Mouse (Mus musculus) liver, embryonic 15.5 days (tissue): ENCODE results near the gene Sh3pxd2a. TPM values are rescaled to one million over a fixed set of nuclear protein-coding genes. Genes with fewer than 3 reads are reported as not detected.
A peak's percentile ranks its signal among the peaks of the same experiment; 100 is the strongest.

ENCODE experiments used
- ATAC-seq: fragments of 200-750 bp; cut with Nextera tagmentation; 2 replicates; pipeline ENCODE4 v1.8.0; 2017; ENCODE audit warnings: moderate number of reproducible peaks, mild to moderate bottlenecking, moderate library complexity; ENCODE audit not compliant: insufficient read depth
- H3K27ac ChIP-seq: fragments of 300-500 bp; sonication (generic); replicated peaks from 2 replicates; pipeline ENCODE4 v1.5.1; 2015; ENCODE audit warnings: mild to moderate bottlenecking, inconsistent platforms
- H3K27me3 ChIP-seq: fragments of 300-500 bp; sonication (generic); 2 replicates; pipeline ENCODE4 v1.6.1; 2015; ENCODE audit warnings: mild to moderate bottlenecking, inconsistent platforms
- H3K36me3 ChIP-seq: fragments of 300-500 bp; sonication (generic); replicated peaks from 2 replicates; pipeline ENCODE4 v1.6.1; 2015; ENCODE audit warnings: moderate library complexity, mild to moderate bottlenecking, inconsistent platforms
- H3K4me1 ChIP-seq: fragments of 300-500 bp; sonication (generic); replicated peaks from 2 replicates; pipeline ENCODE4 v1.6.1; 2015; ENCODE audit warnings: inconsistent platforms
- H3K4me2 ChIP-seq: fragments of 300-500 bp; sonication (generic); 2 replicates; pipeline ENCODE4 v1.6.1; 2015; ENCODE audit warnings: moderate library complexity, mild to moderate bottlenecking, inconsistent platforms
- H3K4me3 ChIP-seq: fragments of 300-500 bp; sonication (generic); replicated peaks from 2 replicates; pipeline ENCODE4 v1.5.1; 2015; ENCODE audit warnings: mild to moderate bottlenecking, inconsistent platforms
- H3K9ac ChIP-seq: fragments of 300-500 bp; sonication (generic); 2 replicates; pipeline ENCODE4 v1.6.1; 2015; ENCODE audit warnings: moderate library complexity, mild to moderate bottlenecking, inconsistent platforms
- H3K9me3 ChIP-seq: fragments of 300-500 bp; sonication (generic); replicated peaks from 2 replicates; pipeline ENCODE4 v1.6.1; 2016; ENCODE audit warnings: inconsistent platforms
- WGBS: fragments of 180-500 bp; shearing (Covaris S2); methylation state at CpG from one replicate; pipeline ENCODE4 v1.1.7; 2015; ENCODE audit warnings: mixed read lengths; ENCODE audit not compliant: insufficient replicate concordance; 5-methylcytosine and 5-hydroxymethylcytosine counted together
- polyA plus RNA-seq: library from polyadenylated mRNA; unstranded; fragments of >200 nt; fragmentation: Nextera tagmentation; extraction: Ambion mirVana; gene quantifications from 2 replicates; pipeline ENCODE4 v1.2.1, GENCODE M21; 2015

Gene Sh3pxd2a
- polyA plus RNA-seq, 1 experiment from 2014 or later, result 0.63 TPM

DNA sequence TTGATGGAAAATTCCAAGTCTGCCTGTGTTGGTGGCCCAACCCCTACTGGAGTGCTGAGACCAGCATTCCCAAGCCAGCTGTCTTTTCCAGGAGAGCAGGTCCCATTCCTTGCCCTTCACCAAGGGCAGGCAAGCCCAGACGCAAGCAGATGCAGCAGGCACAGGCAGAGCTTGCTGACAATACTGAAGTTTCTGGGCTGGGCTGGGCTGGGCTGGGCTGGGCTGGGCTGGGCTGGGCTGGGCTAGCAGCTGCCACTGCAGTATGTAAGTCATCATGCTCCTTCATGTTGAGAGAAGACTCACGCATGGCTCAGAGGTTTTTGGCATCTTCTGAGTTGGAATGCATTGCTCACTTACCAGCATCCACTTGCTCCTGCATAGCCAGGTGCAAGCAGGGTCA, 27.7 kb upstream of the Sh3pxd2a start:
- H3K4me2 ChIP-seq, result no peak overlapping the region
- no peaks in the 10 kb centered on the region for H3K27me3 ChIP-seq
- H3K4me1 ChIP-seq, result no peaks in the 10 kb centered on the region
- H3K27ac ChIP-seq, result no peak overlapping the region
- no peak overlapping the region for H3K4me3 ChIP-seq
- no peak overlapping the region for H3K9ac ChIP-seq
- no peaks in the 10 kb centered on the region for H3K36me3 ChIP-seq
- no peak for ATAC-seq
- 66% methylated on average over 2 of the region's 2 CpGs for WGBS
- H3K9me3 ChIP-seq, result 0 out of 2 replicates have a peak, but pooled peaks cover 3% of the 10 kb centered on the region

DNA sequence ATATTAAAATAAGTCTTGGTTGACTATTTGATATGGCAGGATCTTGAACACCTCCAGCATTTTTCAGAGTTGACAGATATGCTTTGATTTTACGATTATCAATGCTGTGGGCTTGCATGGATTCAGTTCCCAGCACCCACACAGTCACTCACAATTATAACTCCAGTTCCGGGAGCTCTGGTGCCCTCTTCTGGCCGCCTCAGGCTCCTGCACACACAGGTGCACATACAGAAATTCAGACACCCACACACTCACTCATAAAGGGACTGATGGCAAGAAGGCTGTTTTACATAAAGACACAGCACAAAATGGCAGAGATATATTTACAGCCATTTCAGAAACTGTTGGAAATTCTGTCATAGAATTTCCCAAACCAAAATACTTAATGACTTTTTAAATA, 25.0 kb upstream of the Sh3pxd2a start:
- WGBS, result 55% methylated on average over 3 of the region's 3 CpGs

DNA sequence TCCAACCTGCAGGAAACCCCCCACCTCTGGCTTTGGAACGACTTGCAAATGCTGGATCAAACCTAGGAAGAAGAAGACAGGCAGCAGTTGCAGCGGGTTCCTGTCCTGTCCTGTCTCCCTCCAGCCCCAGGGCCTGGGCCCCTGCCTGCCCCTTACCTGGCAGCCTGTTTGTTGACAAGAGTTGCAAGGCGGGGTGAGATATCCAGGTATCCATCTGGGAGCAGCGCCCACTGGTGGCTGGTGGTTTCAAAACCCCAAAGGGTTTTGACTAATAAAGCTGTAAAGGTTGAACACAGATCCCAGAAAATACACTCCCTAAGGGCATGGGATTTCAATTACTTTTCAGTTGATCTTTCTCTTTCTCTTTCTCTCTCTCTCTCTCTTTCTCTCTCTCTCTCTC, 24.0 kb upstream of the Sh3pxd2a start:
- Histone ChIP-seq H3K27me3 (no peaks in the 10 kb centered on the region), H3K4me2 (no peak overlapping the region), H3K36me3 (no peaks in the 10 kb centered on the region), H3K9ac (no peak overlapping the region), H3K9me3 (0 out of 2 replicates have a peak, but pooled peaks cover 3% of the 10 kb centered on the region), H3K4me3 (no peak overlapping the region), H3K4me1 (no peaks in the 10 kb centered on the region), H3K27ac (no peak overlapping the region)
- 39% methylated on average over 4 of the region's 4 CpGs for WGBS
- ATAC-seq, result no peak

More for the DNA sequence above, 25.0 kb upstream of the Sh3pxd2a start:
- no peaks in the 10 kb centered on the region for H3K4me1 ChIP-seq
- no peaks in the 10 kb centered on the region for H3K27me3 ChIP-seq
- no peak overlapping the region for H3K4me2 ChIP-seq
- no peaks in the 10 kb centered on the region for H3K36me3 ChIP-seq
- no peak for ATAC-seq
- no peak overlapping the region for H3K27ac ChIP-seq
- 0 out of 2 replicates have a peak, but pooled peaks cover 3% of the 10 kb centered on the region for H3K9me3 ChIP-seq
- H3K9ac ChIP-seq, result no peak overlapping the region
- H3K4me3 ChIP-seq, result no peak overlapping the region

DNA sequence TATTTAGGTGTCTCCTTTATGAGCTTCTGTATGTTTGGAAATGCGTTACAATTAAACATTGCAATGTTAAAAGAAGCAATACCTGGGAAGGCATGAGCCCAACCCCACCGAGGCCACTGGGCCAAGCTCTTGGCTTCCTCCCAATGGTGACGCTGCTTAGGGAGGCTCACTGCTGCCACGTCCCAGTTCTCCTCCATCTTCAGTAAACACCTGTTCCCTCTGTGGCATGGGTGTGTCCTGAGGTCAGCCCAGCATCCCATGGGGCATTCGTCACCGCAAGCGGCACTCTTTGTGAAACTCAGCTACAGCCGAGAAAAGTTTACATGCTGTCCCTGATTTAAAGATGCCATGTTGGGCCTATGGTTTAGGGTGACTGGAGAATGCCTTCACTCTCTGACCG, 23.4 kb upstream of the Sh3pxd2a start:
- Histone ChIP-seq H3K4me1 (no peaks in the 10 kb centered on the region), H3K27ac (no peak overlapping the region), H3K36me3 (no peaks in the 10 kb centered on the region), H3K9me3 (0 out of 2 replicates have a peak, but pooled peaks cover 3% of the 10 kb centered on the region), H3K27me3 (no peaks in the 10 kb centered on the region), H3K4me2 (no peak overlapping the region), H3K9ac (no peak overlapping the region), H3K4me3 (no peak overlapping the region)
- 75% methylated on average over 9 of the region's 9 CpGs for WGBS
- ATAC-seq, result no peak

DNA sequence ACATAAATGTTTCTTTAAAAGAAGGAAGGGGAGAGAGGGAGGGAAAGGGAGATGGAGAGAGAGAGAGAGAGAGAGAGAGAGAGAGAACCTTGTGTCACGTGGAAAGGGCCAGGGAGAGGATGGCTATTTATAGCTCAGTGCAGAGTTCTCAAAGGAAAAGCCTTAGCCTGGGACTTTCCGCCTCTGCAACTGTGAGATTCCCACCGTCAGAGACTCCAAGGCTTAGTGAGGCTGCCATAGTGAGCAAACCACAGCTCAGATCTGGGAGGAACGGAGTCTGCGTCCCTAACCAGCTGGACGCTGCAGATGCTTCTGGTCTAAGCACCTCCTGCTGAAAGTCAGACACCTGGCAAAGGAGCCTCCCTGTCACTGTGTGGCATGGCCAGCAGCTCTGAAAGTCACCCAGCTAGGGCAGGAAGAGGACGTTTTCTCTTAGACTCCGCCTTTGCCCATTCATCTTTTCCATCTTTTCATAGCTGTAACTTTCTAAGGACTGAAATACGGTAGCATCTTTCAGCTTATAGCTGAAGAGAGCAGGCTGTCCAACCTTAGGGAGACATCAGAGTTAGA, 21.9 kb upstream of the Sh3pxd2a start:
- Histone ChIP-seq H3K9ac (no peak overlapping the region), H3K27me3 (no peaks in the 10 kb centered on the region), H3K4me2 (no peak overlapping the region), H3K4me1 (no peaks in the 10 kb centered on the region), H3K36me3 (no peaks in the 10 kb centered on the region), H3K4me3 (no peak overlapping the region), H3K9me3 (0 out of 2 replicates have a peak, but pooled peaks cover 3% of the 10 kb centered on the region), H3K27ac (no peak overlapping the region)
- ATAC-seq, result no peak
- 23% methylated on average over 9 of the region's 9 CpGs for WGBS

DNA sequence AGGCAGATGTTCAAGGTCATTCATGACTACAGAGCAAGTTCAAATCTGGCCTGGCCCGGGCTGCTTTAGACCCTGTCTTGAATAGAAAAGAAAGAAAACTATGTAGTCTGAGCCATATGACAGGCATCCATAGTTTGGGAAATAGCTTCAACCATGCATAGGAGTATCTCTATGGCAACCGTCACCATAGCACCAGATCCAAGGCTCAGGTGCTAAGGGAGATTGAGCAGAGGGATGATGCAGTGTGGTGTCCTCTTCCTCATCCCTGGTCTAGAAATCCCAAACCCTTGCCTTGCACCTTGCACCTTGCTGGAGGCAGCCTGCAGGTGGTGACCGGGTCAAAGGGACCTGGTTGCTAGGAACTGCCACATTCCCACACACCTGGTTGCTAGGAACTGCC, 19.9 kb upstream of the Sh3pxd2a start:
- ATAC-seq, result no peak
- H3K9ac ChIP-seq, result no peak overlapping the region
- 0 out of 2 replicates have a peak, but pooled peaks cover under 1% of the 10 kb centered on the region for H3K9me3 ChIP-seq
- H3K4me1 ChIP-seq, result no peaks in the 10 kb centered on the region
- WGBS, result 60% methylated on average over 3 of the region's 3 CpGs
- no peaks in the 10 kb centered on the region for H3K36me3 ChIP-seq
- no peak overlapping the region for H3K27ac ChIP-seq
- H3K27me3 ChIP-seq, result no peaks in the 10 kb centered on the region
- no peak overlapping the region for H3K4me3 ChIP-seq
- H3K4me2 ChIP-seq, result no peak overlapping the region

DNA sequence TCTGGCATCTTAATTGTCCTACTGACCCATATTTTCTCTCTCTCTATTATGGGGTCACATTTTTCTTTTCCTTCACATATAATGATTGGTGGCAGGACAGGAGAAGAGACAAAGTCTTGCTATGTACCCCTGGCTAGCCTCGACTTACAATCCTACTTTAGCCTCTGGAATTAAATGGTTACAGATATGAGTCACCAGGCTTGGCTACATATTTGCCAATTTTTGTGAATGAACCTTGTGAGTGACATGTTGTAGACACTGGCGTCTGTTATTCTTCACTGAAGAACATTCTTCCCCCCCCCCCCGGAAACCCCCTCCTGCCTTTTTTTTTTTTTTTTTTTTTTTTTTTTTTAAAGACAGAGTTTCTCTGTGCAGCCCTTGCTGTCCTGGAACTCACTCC, 19.1 kb upstream of the Sh3pxd2a start:
- no peak overlapping the region for H3K9ac ChIP-seq
- ATAC-seq, result no peak
- H3K4me2 ChIP-seq, result no peak overlapping the region
- H3K4me3 ChIP-seq, result no peak overlapping the region
- 48% methylated on average over 3 of the region's 3 CpGs for WGBS
- no peaks in the 10 kb centered on the region for H3K4me1 ChIP-seq
- H3K27ac ChIP-seq, result no peak overlapping the region
- H3K9me3 ChIP-seq, result no peaks in the 10 kb centered on the region
- H3K36me3 ChIP-seq, result no peaks in the 10 kb centered on the region
- H3K27me3 ChIP-seq, result no peaks in the 10 kb centered on the region

DNA sequence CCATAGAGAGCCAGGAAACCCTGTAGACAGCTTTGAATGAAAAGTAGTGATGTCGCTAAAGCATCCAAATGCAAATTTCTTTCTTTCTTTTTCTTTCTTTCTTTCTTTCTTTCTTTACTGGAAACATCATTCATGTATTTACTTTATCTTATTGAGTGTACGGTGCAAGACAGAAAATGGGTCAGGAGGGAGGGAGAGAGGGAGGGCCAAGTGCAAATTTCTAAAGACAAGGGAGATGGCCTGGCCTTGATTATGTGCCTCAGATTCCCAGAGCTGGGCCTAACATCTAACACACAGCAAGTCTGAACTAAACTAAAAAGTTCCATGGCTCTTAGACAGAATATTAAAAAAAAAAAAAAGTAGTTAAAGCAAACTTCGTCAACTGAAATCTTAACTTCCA, 9.3 kb upstream of the Sh3pxd2a start:
- Histone ChIP-seq H3K4me1 (peaks cover 25% of the 10 kb centered on the region), H3K27me3 (no peaks in the 10 kb centered on the region), H3K9ac (no peak overlapping the region), H3K9me3 (no peaks in the 10 kb centered on the region), H3K4me3 (no peak overlapping the region), H3K36me3 (no peaks in the 10 kb centered on the region), H3K27ac (no peak overlapping the region), H3K4me2 (no peak overlapping the region)
- 71% methylated on average over 3 of the region's 3 CpGs for WGBS
- no peak for ATAC-seq

DNA sequence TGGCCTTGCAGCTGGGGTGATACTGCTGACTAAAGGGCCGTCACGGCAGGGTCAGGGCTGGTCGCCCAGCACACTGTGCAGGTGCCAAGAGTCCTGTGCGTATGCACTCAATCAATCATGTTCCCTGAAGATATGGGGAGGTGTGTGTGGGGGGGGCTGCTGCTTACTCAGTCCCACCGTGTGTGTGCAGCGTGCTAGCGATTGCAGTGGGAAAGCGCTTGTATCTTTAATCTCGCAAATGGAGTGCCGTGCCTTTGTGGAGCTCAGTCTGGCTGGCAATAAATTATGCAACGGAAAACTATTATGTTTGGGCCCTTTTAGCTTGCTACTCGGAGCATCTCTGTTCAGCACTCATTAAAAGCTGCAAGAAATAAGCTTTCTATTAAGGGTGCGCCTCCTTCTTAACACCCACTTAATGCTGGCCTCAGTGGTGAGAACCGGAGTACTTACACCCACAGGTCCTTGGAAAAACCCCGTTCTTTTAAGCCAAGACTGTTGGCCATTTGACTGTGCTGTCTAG, 8.7 kb upstream of the Sh3pxd2a start:
- ATAC-seq, result no peak
- no peak overlapping the region for H3K4me2 ChIP-seq
- 66% methylated on average over 15 of the region's 15 CpGs for WGBS

DNA sequence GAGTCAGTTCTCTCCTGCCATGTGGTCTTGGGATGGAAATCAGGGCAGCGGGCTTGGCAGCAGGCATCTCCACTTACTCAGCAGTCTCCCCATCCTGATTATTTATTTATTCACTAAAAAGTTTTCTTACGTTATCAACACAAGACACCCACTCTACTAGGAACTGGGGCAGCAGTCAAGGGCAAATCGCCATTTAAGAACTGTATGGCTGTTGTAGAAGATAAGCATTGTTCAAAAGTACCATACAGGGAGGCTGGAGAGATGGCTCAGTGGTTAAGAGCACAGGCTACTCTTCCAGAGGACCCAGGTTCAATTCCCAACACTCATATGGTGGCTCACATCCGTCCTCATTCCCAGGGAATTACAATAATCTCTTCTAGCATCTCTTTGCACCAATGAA, 7.6 kb upstream of the Sh3pxd2a start:
- H3K36me3 ChIP-seq, result no peaks in the 10 kb centered on the region
- 34% methylated on average over 4 of the region's 4 CpGs for WGBS

More for the DNA sequence above, 8.7 kb upstream of the Sh3pxd2a start:
- Histone ChIP-seq H3K9me3 (no peaks in the 10 kb centered on the region), H3K9ac (no peak overlapping the region), H3K27me3 (no peaks in the 10 kb centered on the region), H3K36me3 (no peaks in the 10 kb centered on the region), H3K27ac (no peak overlapping the region), H3K4me3 (no peak overlapping the region), H3K4me1 (peaks cover 29% of the 10 kb centered on the region)

DNA sequence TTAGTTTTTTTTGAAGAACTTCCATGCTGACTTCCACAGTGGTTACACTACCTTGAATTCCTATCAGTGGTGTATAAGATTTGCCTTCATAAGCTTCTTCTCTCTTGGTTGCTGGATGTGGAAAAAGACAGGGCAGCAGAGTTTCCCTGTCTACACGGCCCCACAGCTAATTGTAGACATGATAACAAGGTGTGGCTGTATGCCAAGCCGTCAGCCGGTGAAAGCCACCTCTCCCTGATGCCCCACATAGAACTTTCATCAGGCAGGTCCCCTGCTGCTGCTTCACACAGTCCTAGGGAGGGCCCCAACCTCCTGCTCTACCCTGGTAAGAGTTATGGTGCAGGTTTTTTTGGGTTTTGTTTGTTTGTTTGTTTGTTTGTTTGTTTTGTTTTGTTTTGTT, 4.5 kb upstream of the Sh3pxd2a start:
- no peak overlapping the region for H3K9ac ChIP-seq
- WGBS, result 27% methylated on average over 3 of the region's 3 CpGs
- peaks cover 47% of the 10 kb centered on the region for H3K4me1 ChIP-seq
- H3K9me3 ChIP-seq, result no peaks in the 10 kb centered on the region
- no peaks in the 10 kb centered on the region for H3K36me3 ChIP-seq
- H3K4me3 ChIP-seq, result no peak overlapping the region
- H3K27me3 ChIP-seq, result peaks cover 37% of the 10 kb centered on the region
- H3K27ac ChIP-seq, result no peak overlapping the region
- ATAC-seq, result no peak
- H3K4me2 ChIP-seq, result no peak overlapping the region

More for the DNA sequence above, 7.6 kb upstream of the Sh3pxd2a start:
- Histone ChIP-seq H3K9me3 (no peaks in the 10 kb centered on the region), H3K4me1 (peaks cover 29% of the 10 kb centered on the region), H3K27me3 (peaks cover 7% of the 10 kb centered on the region), H3K4me2 (no peak overlapping the region), H3K9ac (no peak overlapping the region), H3K4me3 (no peak overlapping the region), H3K27ac (no peak overlapping the region)
- peak; percentile 51 for ATAC-seq

DNA sequence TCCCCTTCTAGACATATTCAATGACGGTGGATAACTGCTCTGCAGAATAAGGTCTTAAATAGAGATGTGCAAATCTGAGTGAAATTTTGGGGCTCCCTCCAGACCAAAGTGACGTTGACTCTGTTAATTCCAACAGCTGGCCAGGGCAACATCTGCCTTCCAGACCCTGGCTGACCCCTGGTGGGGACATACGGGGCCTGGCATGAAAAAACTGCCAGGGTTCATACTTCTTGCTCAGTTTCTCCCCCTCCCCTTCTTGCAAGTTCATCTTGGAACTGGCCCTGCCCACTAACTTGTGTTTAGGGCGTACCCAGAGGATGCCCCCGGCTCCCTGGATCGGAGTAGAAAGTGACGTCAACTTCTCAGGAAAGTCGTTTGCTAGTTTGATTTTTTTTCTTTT, 2.6 kb upstream of the Sh3pxd2a start:
- H3K4me2 ChIP-seq, result no peak overlapping the region
- peaks cover 53% of the 10 kb centered on the region for H3K4me1 ChIP-seq
- H3K9ac ChIP-seq, result no peak overlapping the region
- ATAC-seq, result no peak
- H3K36me3 ChIP-seq, result no peaks in the 10 kb centered on the region; the same call in 1 of the 2 replicates
- H3K27me3 ChIP-seq, result peaks cover 57% of the 10 kb centered on the region
- H3K9me3 ChIP-seq, result 0 out of 2 replicates have a peak, but pooled peaks cover 2% of the 10 kb centered on the region
- WGBS, result 68% methylated on average over 8 of the region's 8 CpGs
- no peak overlapping the region for H3K27ac ChIP-seq
- H3K4me3 ChIP-seq, result no peak overlapping the region
